10 mouse cellular contexts compared by ENCODE assay signal in the genomic region with DNA sequence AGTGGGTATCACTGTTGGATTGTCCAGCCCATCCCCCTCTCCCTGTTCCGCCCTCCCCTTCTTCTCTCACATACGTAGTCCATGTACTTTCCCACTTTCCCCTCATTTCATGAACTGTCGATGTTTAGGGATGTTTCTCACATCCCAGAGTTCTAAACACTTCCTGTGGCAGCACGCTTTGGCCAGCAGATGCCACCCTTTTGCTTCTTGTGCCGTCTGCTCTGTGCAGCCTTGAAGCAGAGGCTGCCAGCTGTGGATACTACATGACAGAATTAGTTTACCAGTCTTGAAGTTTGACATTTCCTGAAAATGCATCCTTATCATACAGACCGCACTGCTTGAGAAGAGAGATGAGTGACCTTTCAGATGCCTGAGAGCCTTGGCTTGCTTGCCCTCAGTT. TPM values are rescaled to one million over a fixed set of nuclear protein-coding genes. Genes with fewer than 3 reads are reported as not detected.
A peak's percentile ranks its signal among the peaks of the same experiment; 100 is the strongest.
DNase-seq lines count a peak whose midpoint lies in the region; ATAC-seq and TF ChIP-seq lines count a peak whose summit lies in the region.
"Had no signal": no experiment of that assay in that cellular context is flagged by ENCODE, and none has a peak within 500 bp of the region (broad histone marks: within the 10 kb centered on the region; RNA-seq: fewer than 3 reads in every experiment).

No protein-coding gene starts in this region.

- H3K4me1 ChIP-seq in heart, postnatal 0 days (ENCODE audit: control insufficient read depth, insufficient read depth) = no peaks in the 10 kb centered on the region
- H3K4me1 ChIP-seq in heart, embryonic 11.5 days (ENCODE audit: control insufficient read depth, insufficient read depth, low read length) = peaks cover 11% of the 10 kb centered on the region
- 0 out of 2 replicates have a peak, but pooled peaks cover 3% of the 10 kb centered on the region for H3K4me1 ChIP-seq in lung, embryonic 15.5 days
- H3K4me1 ChIP-seq: liver, embryonic 13.5 days had no signal

- TF ChIP-seq CTCF in heart, postnatal 0 days (IDR thresholded peaks at IDR 0.05; ENCODE audit: low read depth) = peak; percentile 78

- no peaks in the 10 kb centered on the region; the same call in none of the 2 replicates for H3K36me3 ChIP-seq in heart, postnatal 0 days (replicated peaks; ENCODE audit: control insufficient read depth, insufficient read depth, low read length)
- no peaks in the 10 kb centered on the region for H3K36me3 ChIP-seq in heart, embryonic 11.5 days (ENCODE audit: control insufficient read depth, insufficient read depth, low read length)
- H3K36me3 ChIP-seq in lung, embryonic 15.5 days = no peaks in the 10 kb centered on the region

- no peak overlapping the region for H3K9ac ChIP-seq in heart, postnatal 0 days (replicated peaks; ENCODE audit: low read depth, low read length)
- no peak overlapping the region for H3K9ac ChIP-seq in heart, embryonic 11.5 days (ENCODE audit: low read depth, low read length)
- no peak overlapping the region for H3K9ac ChIP-seq in lung, embryonic 15.5 days
- H3K9ac ChIP-seq: liver, embryonic 13.5 days had no signal

- no peak; the same call in 1 of the 2 replicates for ATAC-seq in heart, postnatal 0 days (ENCODE audit: insufficient read depth, low read depth)
- no peak for ATAC-seq in heart, embryonic 11.5 days (replicated peaks; ENCODE audit: insufficient number of reproducible peaks, low FRiP score, low TSS enrichment)
- ATAC-seq in lung, embryonic 15.5 days (ENCODE audit: borderline replicate concordance, extremely low read depth, low FRiP score, low TSS enrichment) = peak; percentile 42; the same call in 1 of the 2 replicates
- ATAC-seq in megakaryocyte, adult 5-6 weeks (ENCODE audit: poor library complexity, severe bottlenecking) = no peak

- no peaks in the 10 kb centered on the region for H3K9me3 ChIP-seq in heart, postnatal 0 days (replicated peaks; ENCODE audit: control insufficient read depth, low read length)
- H3K9me3 ChIP-seq in heart, embryonic 11.5 days (replicated peaks; ENCODE audit: control insufficient read depth, low read length) = no peaks in the 10 kb centered on the region
- H3K9me3 ChIP-seq in lung, embryonic 15.5 days = no peaks in the 10 kb centered on the region
- H3K9me3 ChIP-seq: liver, embryonic 13.5 days had no signal

- no peak overlapping the region for H3K4me2 ChIP-seq in heart, postnatal 0 days (ENCODE audit: low read depth, low read length)
- no peak overlapping the region for H3K4me2 ChIP-seq in heart, embryonic 11.5 days
- no peak overlapping the region for H3K4me2 ChIP-seq in lung, embryonic 15.5 days
- H3K4me2 ChIP-seq: liver, embryonic 13.5 days had no signal

- peak; percentile 33 for DNase-seq in heart, postnatal 0 days (ENCODE audit: low spot score)
- DNase-seq in 3T3-L1 (ENCODE audit: low read depth, low spot score) = peak; percentile 53
- peak; percentile 59 for DNase-seq in adrenal gland, postnatal 10 days
- DNase-seq in Muller cell, postnatal 12 days (ENCODE audit: inconsistent ontology term) = no peak
- no peak for DNase-seq in spleen, postnatal 14 days (ENCODE audit: low spot score in 2 of 2)
- DNase-seq: liver, embryonic 13.5 days had no signal

- 54% methylated on average over 6 of the region's 6 CpGs for WGBS in heart, postnatal 0 days
- WGBS in heart, embryonic 11.5 days (ENCODE audit: insufficient replicate concordance) = 58% methylated on average over 6 of the region's 6 CpGs
- 57% methylated on average over 6 of the region's 6 CpGs for WGBS in lung, embryonic 15.5 days

- H3K27me3 ChIP-seq in heart, postnatal 0 days (ENCODE audit: control insufficient read depth, insufficient read depth, low read length) = no peaks in the 10 kb centered on the region
- no peaks in the 10 kb centered on the region for H3K27me3 ChIP-seq in heart, embryonic 11.5 days (ENCODE audit: control insufficient read depth, insufficient read depth, low read length)
- H3K27me3 ChIP-seq in lung, embryonic 15.5 days = no peaks in the 10 kb centered on the region
- H3K27me3 ChIP-seq: liver, embryonic 13.5 days had no signal

- no peak for TF ChIP-seq EP300 in heart, postnatal 0 days (IDR thresholded peaks at IDR 0.05; ENCODE audit: low read depth)

- H3K4me3 ChIP-seq in heart, postnatal 0 days (ENCODE audit: low read depth, low read length) = no peak overlapping the region
- H3K4me3 ChIP-seq in heart, embryonic 11.5 days (ENCODE audit: low read depth, low read length) = no peak overlapping the region
- H3K4me3 ChIP-seq in lung, embryonic 15.5 days = no peak overlapping the region
- H3K4me3 ChIP-seq: liver, embryonic 13.5 days had no signal

- H3K27ac ChIP-seq in heart, postnatal 0 days (ENCODE audit: low read depth) = no peak overlapping the region
- H3K27ac ChIP-seq in heart, embryonic 11.5 days (ENCODE audit: low read depth, low read length) = no peak overlapping the region
- H3K27ac ChIP-seq in lung, embryonic 15.5 days = no peak overlapping the region
- H3K27ac ChIP-seq: liver, embryonic 13.5 days had no signal

RNA-seq across cellular contexts. Expression of a gene that starts 36.4 kb away (rescaled TPM):
- 0.23 TPM in 1 of 2 replicates, not detected in the other for total RNA-seq in heart, postnatal 0 days (2014; rRNA removed; ENCODE audit: low replicate concordance)
- 0.04 and 0.05 TPM in 2 replicates for polyA plus RNA-seq in heart, postnatal 0 days (2015; fragmentation: Nextera tagmentation; extraction: Ambion mirVana)
- 0.13 TPM in 1 of 2 replicates, not detected in the other for polyA plus RNA-seq in heart, embryonic 11.5 days (2014; fragmentation: Nextera tagmentation; extraction: Ambion mirVana)
- total RNA-seq in adrenal gland, postnatal 10 days (2021) = under 1 TPM; 0.09 to 0.15 TPM
- polyA plus RNA-seq in lung, embryonic 15.5 days (2015; fragmentation: Nextera tagmentation; extraction: Ambion mirVana) = not detected in 2 replicates
- total RNA-seq in megakaryocyte, adult 5-6 weeks (2015) = not detected in 2 replicates
- total RNA-seq in megakaryocyte, adult 5-6 weeks (2017) = not detected in 2 replicates
- polyA plus RNA-seq: liver, embryonic 13.5 days had no signal

RNA-seq across cellular contexts. Expression of a gene that starts 48.0 kb away (rescaled TPM):
- total RNA-seq in heart, postnatal 0 days (2014; rRNA removed; ENCODE audit: low replicate concordance) = not detected in 2 replicates
- polyA plus RNA-seq in heart, postnatal 0 days (2015; fragmentation: Nextera tagmentation; extraction: Ambion mirVana) = not detected in 2 replicates
- polyA plus RNA-seq in heart, embryonic 11.5 days (2014; fragmentation: Nextera tagmentation; extraction: Ambion mirVana) = not detected in 2 replicates
- total RNA-seq in adrenal gland, postnatal 10 days (2021) = not detected
- not detected in 2 replicates for polyA plus RNA-seq in lung, embryonic 15.5 days (2015; fragmentation: Nextera tagmentation; extraction: Ambion mirVana)
- not detected in 2 replicates for total RNA-seq in megakaryocyte, adult 5-6 weeks (2015)
- not detected in 2 replicates for total RNA-seq in megakaryocyte, adult 5-6 weeks (2017)
- polyA plus RNA-seq: liver, embryonic 13.5 days had no signal

RNA-seq across cellular contexts. Expression of a gene that starts 55.8 kb away (rescaled TPM):
- not detected in 2 replicates for total RNA-seq in heart, postnatal 0 days (2014; rRNA removed; ENCODE audit: low replicate concordance)
- not detected in 2 replicates for polyA plus RNA-seq in heart, postnatal 0 days (2015; fragmentation: Nextera tagmentation; extraction: Ambion mirVana)
- polyA plus RNA-seq in heart, embryonic 11.5 days (2014; fragmentation: Nextera tagmentation; extraction: Ambion mirVana) = not detected in 2 replicates
- not detected for total RNA-seq in adrenal gland, postnatal 10 days (2021)
- not detected in 2 replicates for polyA plus RNA-seq in lung, embryonic 15.5 days (2015; fragmentation: Nextera tagmentation; extraction: Ambion mirVana)
- not detected in 2 replicates for total RNA-seq in megakaryocyte, adult 5-6 weeks (2015)
- not detected in 2 replicates for total RNA-seq in megakaryocyte, adult 5-6 weeks (2017)
- polyA plus RNA-seq: liver, embryonic 13.5 days; stomach, embryonic 16.5 days had no signal

Comparison
In these comparisons a context has a peak if more than half of its experiments do, and no peak if none do; other contexts are left out.
1. DNase-seq: peak in heart, postnatal 0 days (single experiment), 3T3-L1 (single experiment) and adrenal gland, postnatal 10 days (single experiment); none in Muller cell, postnatal 12 days (single experiment) and spleen, postnatal 14 days (0 of 2).